Mouse (Mus musculus) cerebellum, postnatal 14 days (tissue): ENCODE measurements at regions not wholly inside any gene's neighbourhood (a gene's known extent, or its start where the extent isn't known, plus 50 kb on each side); places are given as distances from the start of the nearest gene placed in this dataset.

Experiments
- DNase-seq, 2 experiments: peaks; one replicate each; pipeline ENCODE4 v3.0.0; 2021; ENCODE audit warnings: mixed read lengths in 2 of 2

GRCm38 (mm10) chr13:41694749-41695419 lies 89.2 kb downstream of the Tmem170b start:
- DNase-seq: no peak

GRCm38 (mm10) chr13:41696767-41697445 lies 91.2 kb downstream of the Tmem170b start:
- DNase-seq: no peak

- DNase-seq: no peak
Observed at GRCm38 (mm10) chr13:41701345-41701744, 95.6 kb downstream of the Tmem170b start.

GRCm38 (mm10) chr13:41701829-41702231 lies 96.1 kb downstream of the Tmem170b start:
- no peak for DNase-seq

GRCm38 (mm10) chr13:41703196-41703595 lies 97.5 kb downstream of the Tmem170b start:
- DNase-seq: no peak

GRCm38 (mm10) chr13:41703618-41704017 lies 97.9 kb downstream of the Tmem170b start:
- DNase-seq: no peak

- no peak for DNase-seq
Observed at GRCm38 (mm10) chr13:41704806-41705205, 99.1 kb downstream of the Tmem170b start.

GRCm38 (mm10) chr13:41705636-41706035 lies 99.9 kb downstream of the Tmem170b start:
- no peak for DNase-seq

- no peak for DNase-seq
Observed at GRCm38 (mm10) chr13:41707811-41708210, 102.1 kb downstream of the Tmem170b start.

GRCm38 (mm10) chr13:41709071-41709470 lies 103.4 kb downstream of the Tmem170b start:
- DNase-seq: peak in 1 of 2 experiments; percentile 2

- peak; percentile 92 to 95 for DNase-seq
Observed at GRCm38 (mm10) chr13:41709475-41710227, 103.9 kb downstream of the Tmem170b start.

- DNase-seq: no peak
Observed at GRCm38 (mm10) chr13:41712616-41713015, 106.9 kb downstream of the Tmem170b start.
